Mouse (Mus musculus) adrenal gland (tissue): ENCODE measurements around the gene Spag7.

Experiments used
- microRNA-seq, 2 experiments: library from miRNA; unstranded; fragments of <30 nt; microRNA quantifications; one replicate each; pipeline ENCODE4; 2019

Spag7 gene

Small RNA genes lying within 50 kb of the gene (microRNA-seq; reads per million reads assigned to microRNA genes)
- gene Mir6925, result 0.12 to 0.46 reads per million in 2 experiments
